Mouse (Mus musculus): ENCODE results near the gene Ipo13. TPM values are rescaled to one million over a fixed set of nuclear protein-coding genes. Genes with fewer than 3 reads are reported as not detected.

Ipo13 gene
- polyA plus RNA-seq, 1 experiment from 2014 or later: 70.8 TPM

DNA sequence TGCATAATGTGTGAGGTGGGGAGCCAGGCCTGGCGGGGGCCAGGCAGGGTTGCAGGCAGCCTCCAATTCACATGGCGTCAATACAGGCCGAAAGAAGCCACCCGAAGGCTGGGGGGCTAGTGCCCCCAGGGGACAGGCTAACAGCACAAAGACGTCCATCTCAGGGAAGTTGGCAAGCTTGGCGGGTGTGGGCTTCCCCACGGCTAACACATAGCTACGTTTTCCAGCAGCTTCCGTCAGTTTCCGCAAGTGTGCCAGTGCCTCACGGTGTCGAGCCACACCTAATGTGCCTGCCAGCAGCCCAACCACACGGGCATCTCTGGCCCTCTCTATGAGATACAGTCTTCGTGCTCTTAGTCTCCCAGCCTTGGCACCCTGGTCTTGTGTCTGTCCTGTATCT, 24.8 kb downstream of the Ipo13 start:
- Histone ChIP-seq H3K4me3 (replicated peaks) (no peak overlapping the region), H3K36me3 (replicated peaks) (peaks cover 39% of the 10 kb centered on the region), H3K4me2 (no peak overlapping the region), H3K9me3 (no peaks in the 10 kb centered on the region), H3K9ac (no peak overlapping the region), H3K27me3 (no peaks in the 10 kb centered on the region), H3K4me1 (peaks cover 30% of the 10 kb centered on the region), H3K27ac (no peak overlapping the region)
- WGBS: 93% methylated on average over 14 of the region's 14 CpGs
- no peak for ATAC-seq (ENCODE audit: low FRiP score)

DNA sequence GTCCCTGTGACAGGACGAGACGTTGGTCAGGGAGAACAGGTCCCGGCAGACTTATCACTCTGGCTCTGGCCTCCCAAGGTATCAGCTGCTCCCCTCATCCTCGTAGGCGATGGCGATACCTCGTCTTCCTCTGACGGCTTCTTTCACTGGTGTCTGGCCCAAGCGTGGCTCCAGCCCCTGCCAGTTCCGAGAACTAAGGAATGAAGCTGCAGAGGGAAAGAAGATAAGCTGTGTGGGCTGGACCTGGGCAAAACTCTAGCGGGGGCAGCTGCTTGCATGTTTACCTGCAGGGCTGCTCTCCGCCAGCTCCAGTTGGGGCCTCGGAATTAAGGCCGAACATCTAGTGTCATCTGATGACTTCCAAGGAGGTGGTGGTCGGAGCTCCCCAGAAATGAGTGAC, 25.3 kb downstream of the Ipo13 start:
- ATAC-seq (ENCODE audit: low FRiP score): no peak
- Histone ChIP-seq H3K36me3 (replicated peaks) (peaks cover 39% of the 10 kb centered on the region), H3K27me3 (no peaks in the 10 kb centered on the region), H3K4me1 (peaks cover 30% of the 10 kb centered on the region), H3K9ac (no peak overlapping the region), H3K27ac (no peak overlapping the region), H3K9me3 (no peaks in the 10 kb centered on the region), H3K4me3 (replicated peaks) (no peak overlapping the region), H3K4me2 (no peak overlapping the region)
- 93% methylated on average over 15 of the region's 15 CpGs for WGBS

DNA sequence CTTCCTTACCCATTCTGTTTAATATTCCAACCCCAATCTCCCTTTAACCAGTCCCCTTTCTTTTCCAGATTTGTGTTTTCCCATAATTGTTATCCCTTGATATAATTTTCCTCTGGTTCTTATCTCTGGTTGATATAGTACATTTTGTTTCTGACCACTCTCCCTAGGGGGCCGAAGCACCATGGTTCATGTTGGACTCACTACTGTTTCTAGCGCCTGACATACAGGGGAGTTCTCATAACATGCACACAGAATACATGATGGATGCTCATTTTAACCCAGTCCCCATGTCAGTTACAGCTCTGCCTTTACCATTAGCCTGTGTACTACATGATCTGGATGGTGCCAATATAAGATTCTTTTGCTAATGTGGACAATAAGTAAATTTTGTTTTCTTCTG, 26.9 kb downstream of the Ipo13 start:
- Histone ChIP-seq H3K9me3 (no peaks in the 10 kb centered on the region), H3K4me2 (peak overlapping the region; percentile 89), H3K4me1 (peaks cover 40% of the 10 kb centered on the region), H3K36me3 (replicated peaks) (peaks cover 37% of the 10 kb centered on the region), H3K9ac (no peak overlapping the region), H3K27ac (no peak overlapping the region), H3K4me3 (replicated peaks) (peak overlapping the region; percentile 92; the same call in 1 of the 2 replicates), H3K27me3 (no peaks in the 10 kb centered on the region)
- ATAC-seq (ENCODE audit: low FRiP score): no peak
- 71% methylated on average over 2 of the region's 2 CpGs for WGBS

DNA sequence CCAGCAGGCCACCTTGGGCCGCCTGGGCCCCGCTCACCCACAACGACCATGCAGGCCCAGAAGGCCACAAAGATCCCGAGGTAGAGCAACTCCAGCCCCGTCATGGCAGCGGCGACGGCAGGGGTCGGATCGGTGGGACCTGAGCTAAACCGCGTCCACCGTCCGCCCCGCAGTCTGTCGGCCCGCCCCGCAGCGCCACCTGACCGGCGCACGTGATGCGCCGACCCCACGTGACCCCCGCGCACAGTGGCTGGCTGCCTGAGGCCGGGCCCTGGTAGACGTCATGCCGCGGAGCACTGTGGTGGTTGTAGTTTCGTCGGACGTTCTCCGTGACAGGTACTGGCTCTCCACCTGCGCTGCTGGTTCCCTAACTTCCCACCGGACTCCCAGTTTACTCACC, 27.7 kb downstream of the Ipo13 start, which contains the start of gene Atp6v0b:
Gene Atp6v0b, minus strand, starts transcription at position 201 of the 400 bp plus-strand sequence.
- Histone ChIP-seq H3K9me3 (no peaks in the 10 kb centered on the region), H3K36me3 (replicated peaks) (peaks cover 37% of the 10 kb centered on the region), H3K27me3 (no peaks in the 10 kb centered on the region), H3K9ac (peak within 1 kb of the TSS; percentile 83), H3K4me1 (peaks cover 44% of the 10 kb centered on the region), H3K4me3 (replicated peaks) (peak within 1 kb of the TSS; percentile 92), H3K4me2 (peak within 1 kb of the TSS; percentile 89), H3K27ac (peak within 1 kb of the TSS; percentile 62; the same call in 1 of the 2 replicates)
- whole genome bisulfite sequencing: under 1% methylated on average over 37 of the region's 37 CpGs
- peak; percentile 91 for ATAC-seq (ENCODE audit: low FRiP score)

DNA sequence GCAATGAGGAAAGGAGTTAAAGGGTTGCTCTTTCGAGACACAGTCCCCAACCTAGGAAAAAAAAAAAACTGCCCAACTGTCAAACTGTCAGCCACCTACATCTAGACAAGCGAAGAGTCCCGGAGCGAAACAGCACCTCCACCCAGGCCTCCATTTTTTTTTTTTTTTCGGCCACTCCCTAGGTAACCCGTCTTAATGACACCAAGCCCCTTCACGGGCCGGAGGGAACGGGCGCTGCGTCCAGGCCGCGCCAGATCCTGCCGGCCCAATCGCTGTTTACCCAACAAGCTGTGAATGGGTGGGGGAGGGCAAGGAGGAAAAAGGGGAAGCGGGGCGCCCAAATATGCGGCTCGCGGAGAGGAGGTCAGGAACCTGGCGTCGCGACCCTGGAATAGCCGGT, 28.2 kb downstream of the Ipo13 start:
- Histone ChIP-seq H3K9me3 (no peaks in the 10 kb centered on the region), H3K27ac (peak overlapping the region; percentile 62; the same call in 1 of the 2 replicates)
- WGBS: 2% methylated on average over 24 of the region's 24 CpGs

DNA sequence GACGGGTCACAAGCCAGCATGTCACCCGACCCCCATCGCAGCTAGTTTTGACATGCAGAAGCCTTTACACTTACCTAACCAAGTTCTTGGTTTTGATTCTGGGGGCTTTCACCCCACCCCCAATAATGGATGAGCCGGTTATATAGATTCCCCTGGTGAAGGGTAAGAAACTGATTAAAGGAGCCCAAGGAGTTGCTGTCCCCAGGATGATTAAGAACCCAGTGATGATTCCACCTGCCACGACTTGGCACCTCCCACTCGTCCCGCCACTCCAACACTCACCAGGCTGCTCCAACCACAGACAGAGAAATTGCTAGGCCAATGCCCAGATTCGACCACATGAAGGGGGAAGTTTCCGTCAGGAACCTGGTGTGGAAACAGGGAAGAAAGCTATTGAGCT, 28.8 kb downstream of the Ipo13 start:
- 86% methylated on average over 9 of the region's 9 CpGs for WGBS
- Histone ChIP-seq H3K36me3 (replicated peaks) (peaks cover 42% of the 10 kb centered on the region), H3K27ac (no peak overlapping the region), H3K4me3 (replicated peaks) (peak overlapping the region; percentile 92), H3K4me1 (peaks cover 43% of the 10 kb centered on the region), H3K4me2 (peak overlapping the region; percentile 89), H3K9ac (peak overlapping the region; percentile 83), H3K27me3 (no peaks in the 10 kb centered on the region), H3K9me3 (no peaks in the 10 kb centered on the region)
- no peak for ATAC-seq (ENCODE audit: low FRiP score)

More for the DNA sequence above, 28.2 kb downstream of the Ipo13 start:
- Histone ChIP-seq H3K4me2 (peak overlapping the region; percentile 89), H3K36me3 (replicated peaks) (peaks cover 37% of the 10 kb centered on the region), H3K4me3 (replicated peaks) (peak overlapping the region; percentile 92), H3K4me1 (peaks cover 47% of the 10 kb centered on the region), H3K9ac (peak overlapping the region; percentile 83), H3K27me3 (no peaks in the 10 kb centered on the region)
- ATAC-seq (ENCODE audit: low FRiP score): no peak

DNA sequence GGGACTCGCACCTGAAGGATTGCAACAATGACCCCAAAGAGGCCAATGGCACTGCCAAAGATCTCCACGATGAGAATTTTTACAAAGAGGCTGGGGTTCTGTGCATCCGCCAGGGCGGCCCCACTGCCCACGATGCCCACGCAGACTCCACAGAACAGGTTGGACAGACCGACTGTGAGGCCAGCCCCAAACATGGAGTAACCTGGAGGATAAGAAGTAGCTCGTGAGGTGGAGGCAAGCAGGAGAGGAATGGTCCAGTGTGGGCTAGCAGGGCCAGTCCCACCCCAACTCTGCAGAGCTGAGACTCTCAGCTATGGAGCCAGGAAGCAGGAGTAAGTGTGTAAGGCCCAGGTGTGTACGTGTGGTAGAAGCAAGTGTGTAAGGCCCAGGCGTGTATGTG, 29.7 kb downstream of the Ipo13 start:
- ATAC-seq (ENCODE audit: low FRiP score): no peak
- Histone ChIP-seq H3K27ac (no peak overlapping the region), H3K4me3 (replicated peaks) (no peak overlapping the region), H3K27me3 (no peaks in the 10 kb centered on the region), H3K4me2 (no peak overlapping the region), H3K36me3 (replicated peaks) (peaks cover 44% of the 10 kb centered on the region), H3K4me1 (peaks cover 46% of the 10 kb centered on the region), H3K9me3 (no peaks in the 10 kb centered on the region), H3K9ac (no peak overlapping the region)
- 92% methylated on average over 10 of the region's 10 CpGs for WGBS

DNA sequence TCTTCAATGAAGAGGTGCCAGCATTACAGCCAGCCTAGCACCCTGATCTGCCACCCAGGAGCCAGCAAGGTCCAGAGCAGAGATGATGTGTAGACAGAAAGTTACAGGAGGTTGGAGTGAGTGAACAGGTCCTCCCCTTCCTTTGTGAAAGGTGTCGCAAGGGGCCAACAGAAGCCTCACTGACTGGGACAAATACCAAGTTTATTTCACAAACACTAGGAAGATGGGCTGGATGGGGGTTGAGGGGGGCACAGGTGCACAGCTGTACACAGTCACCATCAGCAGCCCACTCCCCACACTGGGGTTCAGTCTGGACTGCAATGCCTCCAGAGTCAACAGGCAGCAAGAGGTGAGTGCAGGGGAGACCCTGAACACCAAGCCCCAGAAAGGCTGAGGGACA, 30.7 kb downstream of the Ipo13 start:
- H3K4me3 ChIP-seq (replicated peaks): peak overlapping the region; percentile 92
- H3K9me3 ChIP-seq: no peaks in the 10 kb centered on the region
- ATAC-seq (ENCODE audit: low FRiP score): no peak
- 94% methylated on average over 1 of the region's 1 CpGs for WGBS
- peaks cover 36% of the 10 kb centered on the region for H3K36me3 ChIP-seq (replicated peaks)
- H3K4me1 ChIP-seq: peaks cover 50% of the 10 kb centered on the region
- no peaks in the 10 kb centered on the region for H3K27me3 ChIP-seq
- no peak overlapping the region for H3K27ac ChIP-seq
- H3K4me2 ChIP-seq: peak overlapping the region; percentile 92
- no peak overlapping the region for H3K9ac ChIP-seq

DNA sequence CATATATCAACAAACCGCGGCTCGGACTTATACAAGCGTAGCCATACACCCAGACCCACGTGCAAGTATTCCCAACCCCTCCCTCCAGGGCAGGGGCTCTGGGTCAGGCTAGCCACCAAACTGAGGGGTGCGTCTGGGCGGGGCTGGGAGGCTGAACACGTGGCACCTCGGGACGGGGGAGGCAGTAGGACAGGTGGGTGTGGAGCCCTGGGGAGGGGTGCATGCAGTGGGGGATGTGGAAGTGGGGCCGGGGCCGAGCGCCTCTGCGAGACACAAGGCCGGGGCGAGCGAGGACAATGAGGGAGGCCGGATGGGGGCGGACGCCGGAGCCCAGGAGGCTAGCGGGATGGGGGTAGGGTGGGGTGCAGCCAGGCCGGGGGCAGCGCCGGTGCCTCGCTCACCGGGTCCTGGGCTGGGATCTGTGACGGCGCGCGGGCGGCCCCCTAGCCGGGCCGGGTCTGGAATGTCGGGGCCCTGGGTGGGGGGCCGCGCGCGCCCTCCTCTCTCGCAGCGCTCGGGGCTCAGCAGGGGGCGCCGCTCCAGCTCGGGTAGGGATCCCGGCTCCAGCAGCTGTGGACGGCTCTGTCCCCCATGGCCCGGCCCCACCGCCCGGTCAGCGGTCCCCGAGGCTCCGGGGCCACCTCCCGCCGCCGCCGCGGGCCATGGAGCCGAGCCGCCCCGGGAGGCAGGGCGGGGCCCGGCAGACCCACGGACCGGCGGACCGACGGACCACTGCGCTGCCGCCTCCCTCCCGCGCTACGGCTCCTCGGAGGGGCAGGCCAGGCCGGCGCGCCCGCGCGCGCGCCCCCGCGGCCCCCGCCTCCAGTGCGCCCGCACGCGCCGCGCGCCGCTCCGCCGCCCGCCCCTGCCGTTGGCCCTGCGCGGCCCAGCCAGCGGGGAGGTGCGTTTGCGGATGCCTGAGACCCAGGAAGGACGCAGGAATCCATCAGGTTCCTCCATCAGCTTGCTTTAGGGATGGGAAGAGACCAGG, 31.8 kb downstream of the Ipo13 start, which contains the start of gene B4galt2:
Gene B4galt2, minus strand, starts transcription at position 787 of the 991 bp plus-strand sequence.
- H3K4me1 ChIP-seq: peaks cover 55% of the 10 kb centered on the region
- WGBS: under 1% methylated on average over 79 of the region's 103 CpGs

DNA sequence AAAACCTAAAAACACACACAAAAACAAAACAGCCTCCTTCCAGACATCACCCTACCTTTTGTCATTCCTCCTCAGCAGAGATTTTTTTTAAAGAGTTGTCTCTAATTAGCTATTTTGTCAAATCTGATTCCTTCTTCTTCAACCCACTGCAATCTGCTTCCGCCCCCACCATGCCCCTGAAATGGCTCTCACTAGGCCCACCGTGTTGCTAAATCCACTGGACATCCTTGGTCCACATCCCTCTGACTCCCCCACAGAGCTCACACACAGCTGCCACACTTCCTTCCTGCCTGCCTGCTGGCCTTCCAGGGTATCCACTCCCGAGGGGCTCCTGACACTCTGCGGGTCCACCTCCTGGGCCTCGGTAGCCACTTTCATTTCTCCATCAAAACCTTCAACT, 36.1 kb downstream of the Ipo13 start:
- no peak overlapping the region for H3K4me3 ChIP-seq (replicated peaks)
- no peak overlapping the region for H3K27ac ChIP-seq
- peaks cover 63% of the 10 kb centered on the region for H3K36me3 ChIP-seq (replicated peaks)
- WGBS: 87% methylated on average over 5 of the region's 5 CpGs
- H3K9ac ChIP-seq: no peak overlapping the region
- ATAC-seq (ENCODE audit: low FRiP score): no peak
- H3K9me3 ChIP-seq: no peaks in the 10 kb centered on the region
- H3K4me1 ChIP-seq: peaks cover 30% of the 10 kb centered on the region
- no peaks in the 10 kb centered on the region for H3K27me3 ChIP-seq
- no peak overlapping the region for H3K4me2 ChIP-seq

More for the DNA sequence above, 31.8 kb downstream of the Ipo13 start, which contains the start of gene B4galt2:
- Histone ChIP-seq H3K27ac (peak within 1 kb of the TSS; percentile 79), H3K4me3 (replicated peaks) (peak within 1 kb of the TSS; percentile 92), H3K4me2 (peak within 1 kb of the TSS; percentile 92), H3K27me3 (no peaks in the 10 kb centered on the region), H3K36me3 (replicated peaks) (peaks cover 41% of the 10 kb centered on the region), H3K9ac (peak within 1 kb of the TSS; percentile 95), H3K9me3 (no peaks in the 10 kb centered on the region)
- ATAC-seq (ENCODE audit: low FRiP score): peak; percentile 61

DNA sequence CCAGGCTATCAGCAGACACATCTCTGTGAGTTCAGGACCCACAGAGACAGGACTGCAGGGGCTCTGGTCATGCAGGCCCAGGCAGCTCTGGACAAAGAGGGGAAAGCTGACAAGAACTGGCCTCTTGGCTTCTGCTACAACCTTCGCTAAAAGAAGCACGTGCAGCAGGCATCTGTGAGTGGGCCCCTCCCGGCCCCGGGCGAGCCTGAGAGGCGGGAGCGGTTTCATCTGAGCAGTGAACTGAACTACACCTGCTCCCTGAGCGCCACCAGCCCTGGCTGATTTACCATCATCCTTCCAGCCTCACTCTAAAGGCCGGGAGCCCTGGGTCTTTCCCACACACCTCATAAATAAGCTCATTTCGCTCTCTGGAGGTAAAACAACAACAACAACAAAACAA, 36.5 kb downstream of the Ipo13 start:
- H3K27ac ChIP-seq: no peak overlapping the region
- no peak for ATAC-seq (ENCODE audit: low FRiP score)
- no peaks in the 10 kb centered on the region for H3K9me3 ChIP-seq
- no peaks in the 10 kb centered on the region for H3K27me3 ChIP-seq
- WGBS: 83% methylated on average over 10 of the region's 10 CpGs
- H3K4me3 ChIP-seq (replicated peaks): no peak overlapping the region
- H3K9ac ChIP-seq: no peak overlapping the region
- no peak overlapping the region for H3K4me2 ChIP-seq
- H3K4me1 ChIP-seq: peaks cover 27% of the 10 kb centered on the region
- peaks cover 67% of the 10 kb centered on the region for H3K36me3 ChIP-seq (replicated peaks)

DNA sequence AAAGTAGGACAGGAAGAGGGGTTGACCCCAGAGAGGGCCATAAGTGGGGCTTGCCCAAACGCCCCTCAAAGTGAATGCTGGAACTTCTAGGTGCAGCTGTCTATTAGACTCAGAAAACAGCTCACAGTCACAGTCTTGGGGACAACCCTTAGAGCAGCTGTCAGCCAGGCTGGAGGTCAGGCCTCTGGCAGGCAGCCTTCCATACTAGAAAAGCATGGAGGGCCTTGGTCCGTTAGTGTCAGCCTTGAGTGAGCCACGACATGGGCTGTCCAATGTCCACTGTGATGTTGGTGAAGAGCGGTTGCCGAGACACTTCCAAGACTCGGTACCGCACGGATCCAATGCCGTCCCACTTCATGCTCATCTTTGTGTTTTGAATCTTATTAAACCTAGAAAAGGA, 41.2 kb downstream of the Ipo13 start:
- ATAC-seq (ENCODE audit: low FRiP score): no peak
- no peak overlapping the region for H3K4me2 ChIP-seq
- no peak overlapping the region for H3K27ac ChIP-seq
- H3K36me3 ChIP-seq (replicated peaks): peaks cover 54% of the 10 kb centered on the region
- no peak overlapping the region for H3K9ac ChIP-seq
- no peaks in the 10 kb centered on the region for H3K9me3 ChIP-seq
- H3K27me3 ChIP-seq: no peaks in the 10 kb centered on the region; the same call in 1 of the 2 replicates
- no peak overlapping the region for H3K4me3 ChIP-seq (replicated peaks)
- WGBS: 93% methylated on average over 9 of the region's 9 CpGs
- peaks cover 24% of the 10 kb centered on the region for H3K4me1 ChIP-seq
